Mouse (Mus musculus): ENCODE results near the gene Ccdc141. TPM values are rescaled to one million over a fixed set of nuclear protein-coding genes. Genes with fewer than 3 reads are reported as not detected.

Gene Ccdc141
- polyA plus RNA-seq, 1 experiment from 2014 or later = 10.7 TPM

DNA sequence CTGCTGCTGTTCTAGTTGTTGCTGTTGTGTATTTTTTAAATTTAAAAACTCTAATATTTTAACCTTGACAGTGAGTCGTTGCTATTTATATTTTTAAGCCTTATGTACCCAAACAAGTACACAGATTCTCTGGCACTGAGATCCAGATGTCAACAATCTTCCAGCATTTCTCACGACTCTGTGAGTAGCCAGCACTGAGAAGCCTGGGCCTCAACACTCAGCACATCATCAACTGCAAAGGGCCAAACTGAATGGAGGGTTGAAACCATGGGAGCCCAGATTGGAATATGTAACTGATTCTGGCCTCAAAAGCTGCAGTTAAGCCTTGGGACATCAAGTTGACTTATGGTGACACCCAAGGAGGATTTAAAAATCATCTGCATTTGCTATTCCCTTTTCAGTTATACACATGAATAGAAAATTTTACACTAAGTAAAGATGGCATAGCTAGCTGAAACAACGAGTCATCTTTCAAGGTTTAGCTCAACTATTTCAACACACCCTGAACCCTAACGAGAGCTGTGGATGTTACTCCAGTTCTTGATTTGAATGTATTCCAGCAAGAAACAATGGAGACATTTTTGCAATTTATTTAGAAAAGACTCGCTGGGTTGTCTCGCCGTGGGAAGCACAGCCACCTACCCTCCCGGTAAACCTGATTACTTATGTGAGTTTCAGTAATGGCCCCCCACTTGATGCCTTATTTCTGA, 65.3 kb downstream of the Ccdc141 start:
- H3K9me3 ChIP-seq (ENCODE audit: control insufficient read depth, low read length) = no peaks in the 10 kb centered on the region
- no peak overlapping the region for H3K27ac ChIP-seq
- DNase-seq (ENCODE audit: low spot score) = no peak
- no peaks in the 10 kb centered on the region for H3K4me1 ChIP-seq (replicated peaks; ENCODE audit: control insufficient read depth, insufficient read depth, low read length)
- H3K9ac ChIP-seq = no peak overlapping the region
- H3K36me3 ChIP-seq (replicated peaks; ENCODE audit: control insufficient read depth, insufficient read depth) = no peaks in the 10 kb centered on the region
- no peak overlapping the region for H3K4me2 ChIP-seq (replicated peaks)
- no peak overlapping the region for H3K4me3 ChIP-seq (replicated peaks; ENCODE audit: low read length)
- 88% methylated on average over 8 of the region's 8 CpGs for WGBS
- no peaks in the 10 kb centered on the region for H3K27me3 ChIP-seq (ENCODE audit: control insufficient read depth, insufficient read depth, low read length)
- no peak for ATAC-seq (ENCODE audit: low FRiP score)

- Histone ChIP-seq H3K4me1 (replicated peaks; ENCODE audit: control insufficient read depth, insufficient read depth, low read length) (no peaks in the 10 kb centered on the region), H3K27ac (no peak overlapping the region), H3K9ac (no peak overlapping the region), H3K4me3 (replicated peaks; ENCODE audit: low read length) (no peak overlapping the region), H3K4me2 (replicated peaks) (no peak overlapping the region), H3K9me3 (ENCODE audit: control insufficient read depth, low read length) (no peaks in the 10 kb centered on the region), H3K27me3 (ENCODE audit: control insufficient read depth, insufficient read depth, low read length) (no peaks in the 10 kb centered on the region), H3K36me3 (replicated peaks; ENCODE audit: control insufficient read depth, insufficient read depth) (no peaks in the 10 kb centered on the region)
- WGBS = 94% methylated on average over 5 of the region's 5 CpGs
- ATAC-seq (ENCODE audit: low FRiP score) = no peak
- DNase-seq (ENCODE audit: low spot score) = no peak
Measured at GRCm38 (mm10) chr2:77102516-77102915, 67.9 kb downstream of the Ccdc141 start.

GRCm38 (mm10) chr2:77099814-77100213, 70.6 kb downstream of the Ccdc141 start:
- Histone ChIP-seq H3K4me1 (replicated peaks; ENCODE audit: control insufficient read depth, insufficient read depth, low read length) (no peaks in the 10 kb centered on the region), H3K27ac (no peak overlapping the region), H3K4me2 (replicated peaks) (no peak overlapping the region), H3K27me3 (ENCODE audit: control insufficient read depth, insufficient read depth, low read length) (no peaks in the 10 kb centered on the region), H3K36me3 (replicated peaks; ENCODE audit: control insufficient read depth, insufficient read depth) (no peaks in the 10 kb centered on the region), H3K9me3 (ENCODE audit: control insufficient read depth, low read length) (no peaks in the 10 kb centered on the region), H3K9ac (no peak overlapping the region), H3K4me3 (replicated peaks; ENCODE audit: low read length) (no peak overlapping the region)
- no peak for DNase-seq (ENCODE audit: low spot score)
- WGBS = 90% methylated on average over 2 of the region's 2 CpGs
- ATAC-seq (ENCODE audit: low FRiP score) = no peak

- no peak for ATAC-seq (ENCODE audit: low FRiP score)
Measured at GRCm38 (mm10) chr2:77098769-77099168, 71.7 kb downstream of the Ccdc141 start.

DNA sequence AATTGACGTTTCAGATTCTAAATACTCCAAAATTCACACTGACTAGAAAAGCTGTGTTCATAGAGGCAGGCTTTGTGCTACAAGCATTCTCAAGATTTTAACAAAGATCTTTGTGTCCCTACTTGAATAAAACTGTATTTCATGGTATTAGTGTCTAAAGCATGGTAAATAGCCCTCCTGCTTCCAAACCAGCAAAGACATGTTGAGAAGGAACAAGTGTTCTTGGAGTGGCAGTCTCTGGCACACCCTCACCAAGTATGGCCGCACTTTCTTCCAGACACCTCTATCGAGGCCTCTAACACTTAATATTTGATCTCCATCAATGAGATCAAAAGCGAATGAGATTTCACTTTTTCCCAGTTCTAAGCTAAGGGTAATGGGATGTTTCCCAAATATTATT, 78.7 kb downstream of the Ccdc141 start:
- Histone ChIP-seq H3K4me2 (replicated peaks) (no peak overlapping the region), H3K9me3 (ENCODE audit: control insufficient read depth, low read length) (no peaks in the 10 kb centered on the region), H3K4me1 (replicated peaks; ENCODE audit: control insufficient read depth, insufficient read depth, low read length) (no peaks in the 10 kb centered on the region), H3K4me3 (replicated peaks; ENCODE audit: low read length) (no peak overlapping the region), H3K9ac (no peak overlapping the region), H3K27ac (no peak overlapping the region), H3K36me3 (replicated peaks; ENCODE audit: control insufficient read depth, insufficient read depth) (no peaks in the 10 kb centered on the region), H3K27me3 (ENCODE audit: control insufficient read depth, insufficient read depth, low read length) (no peaks in the 10 kb centered on the region)
- 88% methylated on average over 4 of the region's 4 CpGs for WGBS
- no peak for ATAC-seq (ENCODE audit: low FRiP score)
- no peak for DNase-seq (ENCODE audit: low spot score)

More at GRCm38 (mm10) chr2:77098769-77099168, 71.7 kb downstream of the Ccdc141 start:
- DNase-seq (ENCODE audit: low spot score) = no peak
- 93% methylated on average over 3 of the region's 3 CpGs for WGBS
- Histone ChIP-seq H3K36me3 (replicated peaks; ENCODE audit: control insufficient read depth, insufficient read depth) (no peaks in the 10 kb centered on the region), H3K4me3 (replicated peaks; ENCODE audit: low read length) (no peak overlapping the region), H3K27me3 (ENCODE audit: control insufficient read depth, insufficient read depth, low read length) (no peaks in the 10 kb centered on the region), H3K9ac (no peak overlapping the region), H3K4me2 (replicated peaks) (no peak overlapping the region), H3K9me3 (ENCODE audit: control insufficient read depth, low read length) (no peaks in the 10 kb centered on the region), H3K27ac (no peak overlapping the region), H3K4me1 (replicated peaks; ENCODE audit: control insufficient read depth, insufficient read depth, low read length) (no peaks in the 10 kb centered on the region)

DNA sequence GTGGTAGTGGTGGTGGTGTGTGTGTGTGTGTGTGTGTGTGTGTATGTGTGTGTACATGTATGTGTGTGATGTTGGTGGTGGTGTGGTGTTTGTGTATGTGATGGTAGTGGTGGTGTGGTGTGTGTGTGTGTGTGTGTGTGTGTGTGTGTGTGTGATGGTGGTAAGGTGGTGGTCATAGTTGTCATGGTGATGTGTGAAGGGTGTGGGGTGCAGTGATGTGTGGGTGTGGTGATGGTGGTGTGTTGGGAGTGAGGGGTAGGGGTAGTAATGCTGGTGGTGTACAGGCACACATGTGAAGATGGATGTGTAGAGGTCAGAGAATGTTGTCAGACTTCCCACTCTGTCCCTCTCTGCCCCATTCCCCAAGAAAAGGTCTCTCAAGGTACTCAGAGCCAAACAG, 85.1 kb downstream of the Ccdc141 start:
- no peaks in the 10 kb centered on the region for H3K4me1 ChIP-seq (replicated peaks; ENCODE audit: control insufficient read depth, insufficient read depth, low read length)
- H3K4me2 ChIP-seq (replicated peaks) = no peak overlapping the region
- H3K4me3 ChIP-seq (replicated peaks; ENCODE audit: low read length) = no peak overlapping the region
- H3K27me3 ChIP-seq (ENCODE audit: control insufficient read depth, insufficient read depth, low read length) = no peaks in the 10 kb centered on the region
- H3K27ac ChIP-seq = no peak overlapping the region
- no peaks in the 10 kb centered on the region for H3K9me3 ChIP-seq (ENCODE audit: control insufficient read depth, low read length)
- no peak for DNase-seq (ENCODE audit: low spot score)
- H3K36me3 ChIP-seq (replicated peaks; ENCODE audit: control insufficient read depth, insufficient read depth) = no peaks in the 10 kb centered on the region
- H3K9ac ChIP-seq = no peak overlapping the region
- no peak for ATAC-seq (ENCODE audit: low FRiP score)

DNA sequence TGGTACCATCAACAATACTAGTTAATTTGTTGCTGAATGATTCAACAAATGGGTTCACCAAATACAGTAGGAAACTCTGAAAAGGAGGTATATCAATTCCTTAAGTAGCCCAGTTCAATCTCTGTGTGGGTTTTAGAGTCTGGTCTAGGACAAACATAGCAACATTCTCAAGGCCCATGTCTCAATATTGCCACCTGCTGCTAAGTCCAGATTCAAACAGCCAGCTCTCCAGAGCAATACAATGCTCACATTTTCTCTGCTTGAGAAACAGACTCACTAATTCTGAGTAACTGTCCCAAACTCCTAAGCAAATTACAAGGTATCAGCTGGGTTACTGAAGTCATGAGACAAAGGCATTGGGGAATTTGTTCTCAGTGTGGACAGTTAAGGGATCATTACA, 85.8 kb downstream of the Ccdc141 start:
- Histone ChIP-seq H3K4me2 (replicated peaks) (no peak overlapping the region), H3K27me3 (ENCODE audit: control insufficient read depth, insufficient read depth, low read length) (no peaks in the 10 kb centered on the region), H3K4me1 (replicated peaks; ENCODE audit: control insufficient read depth, insufficient read depth, low read length) (no peaks in the 10 kb centered on the region), H3K9me3 (ENCODE audit: control insufficient read depth, low read length) (no peaks in the 10 kb centered on the region), H3K27ac (no peak overlapping the region), H3K9ac (no peak overlapping the region), H3K36me3 (replicated peaks; ENCODE audit: control insufficient read depth, insufficient read depth) (no peaks in the 10 kb centered on the region), H3K4me3 (replicated peaks; ENCODE audit: low read length) (no peak overlapping the region)
- ATAC-seq (ENCODE audit: low FRiP score) = no peak
- DNase-seq (ENCODE audit: low spot score) = no peak

- H3K36me3 ChIP-seq (replicated peaks; ENCODE audit: control insufficient read depth, insufficient read depth) = no peaks in the 10 kb centered on the region
- no peak overlapping the region for H3K27ac ChIP-seq
- H3K4me1 ChIP-seq (replicated peaks; ENCODE audit: control insufficient read depth, insufficient read depth, low read length) = no peaks in the 10 kb centered on the region
- H3K4me3 ChIP-seq (replicated peaks; ENCODE audit: low read length) = no peak overlapping the region
- DNase-seq (ENCODE audit: low spot score) (peak; percentile 50), ATAC-seq (ENCODE audit: low FRiP score) (no peak)
- H3K4me2 ChIP-seq (replicated peaks) = no peak overlapping the region
- 81% methylated on average over 2 of the region's 2 CpGs for WGBS
- no peaks in the 10 kb centered on the region for H3K9me3 ChIP-seq (ENCODE audit: control insufficient read depth, low read length)
- no peak overlapping the region for H3K9ac ChIP-seq
- H3K27me3 ChIP-seq (ENCODE audit: control insufficient read depth, insufficient read depth, low read length) = no peaks in the 10 kb centered on the region
Measured at GRCm38 (mm10) chr2:77081156-77081555, 89.3 kb downstream of the Ccdc141 start.

- H3K4me1 ChIP-seq (replicated peaks; ENCODE audit: control insufficient read depth, insufficient read depth, low read length) = no peaks in the 10 kb centered on the region
- no peak overlapping the region for H3K9ac ChIP-seq
- no peaks in the 10 kb centered on the region for H3K36me3 ChIP-seq (replicated peaks; ENCODE audit: control insufficient read depth, insufficient read depth)
- H3K9me3 ChIP-seq (ENCODE audit: control insufficient read depth, low read length) = no peaks in the 10 kb centered on the region
- ATAC-seq (ENCODE audit: low FRiP score) (no peak), DNase-seq (ENCODE audit: low spot score) (no peak)
- H3K27ac ChIP-seq = no peak overlapping the region
- no peaks in the 10 kb centered on the region for H3K27me3 ChIP-seq (ENCODE audit: control insufficient read depth, insufficient read depth, low read length)
- H3K4me3 ChIP-seq (replicated peaks; ENCODE audit: low read length) = no peak overlapping the region
- H3K4me2 ChIP-seq (replicated peaks) = no peak overlapping the region
- 98% methylated on average over 3 of the region's 3 CpGs for WGBS
Measured at GRCm38 (mm10) chr2:77080657-77081056, 89.8 kb downstream of the Ccdc141 start.

DNA sequence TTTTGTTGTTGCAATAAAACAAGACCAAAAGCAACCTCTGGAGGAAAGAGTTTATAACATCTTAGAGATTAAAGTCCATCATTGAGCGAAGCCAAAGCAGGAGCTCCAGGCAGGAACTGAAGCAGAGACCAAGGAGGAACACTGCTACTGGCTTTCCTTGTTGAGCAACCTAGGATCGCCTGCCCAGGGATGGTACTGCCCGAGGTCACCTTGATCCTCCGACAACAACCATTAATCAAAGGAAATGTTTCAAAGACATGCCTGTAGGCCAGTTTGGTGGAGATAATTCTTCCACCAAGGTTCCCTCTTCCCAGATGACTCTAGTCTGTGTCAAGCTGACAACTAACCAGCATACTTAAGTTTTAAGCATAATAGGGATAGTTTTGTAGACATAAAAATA, 91.7 kb downstream of the Ccdc141 start:
- ATAC-seq (ENCODE audit: low FRiP score) = no peak
- Histone ChIP-seq H3K36me3 (replicated peaks; ENCODE audit: control insufficient read depth, insufficient read depth) (no peaks in the 10 kb centered on the region), H3K9ac (no peak overlapping the region), H3K27ac (no peak overlapping the region), H3K4me3 (replicated peaks; ENCODE audit: low read length) (no peak overlapping the region), H3K9me3 (ENCODE audit: control insufficient read depth, low read length) (no peaks in the 10 kb centered on the region), H3K27me3 (ENCODE audit: control insufficient read depth, insufficient read depth, low read length) (no peaks in the 10 kb centered on the region), H3K4me2 (replicated peaks) (no peak overlapping the region), H3K4me1 (replicated peaks; ENCODE audit: control insufficient read depth, insufficient read depth, low read length) (no peaks in the 10 kb centered on the region)
- no peak for DNase-seq (ENCODE audit: low spot score)
- 84% methylated on average over 4 of the region's 4 CpGs for WGBS
